Mouse (Mus musculus) stomach, embryonic 14.5 days (tissue): ENCODE results near the gene Atf1. TPM values are rescaled to one million over a fixed set of nuclear protein-coding genes. Genes with fewer than 3 reads are reported as not detected.
"Not testable (repeated sequence)": the region's sequence is repeated elsewhere in the genome, so short reads cannot be mapped to it uniquely, and the experiment has no call there.

Experiments used
- ATAC-seq: fragments of 200-750 bp; cut with Nextera tagmentation; 2 replicates; pipeline ENCODE4 v1.8.0; 2017; ENCODE audit warnings: low read depth, moderate TSS enrichment; ENCODE audit not compliant: insufficient number of reproducible peaks, insufficient read depth, low FRiP score
- H3K27ac ChIP-seq: fragments of 300-500 bp; sonication (generic); 2 replicates; pipeline ENCODE4 v1.5.1; 2014; ENCODE audit warnings: mild to moderate bottlenecking, low read length, moderate library complexity, mixed read lengths
- H3K27me3 ChIP-seq: fragments of 300-500 bp; sonication (generic); 2 replicates; pipeline ENCODE4 v1.6.1; 2014; ENCODE audit warnings: low read length, control low read depth, mixed read lengths; ENCODE audit not compliant: control insufficient read depth, insufficient read depth
- H3K36me3 ChIP-seq: fragments of 300-500 bp; sonication (generic); 2 replicates; pipeline ENCODE4 v1.6.1; 2014; ENCODE audit warnings: mild to moderate bottlenecking, control low read depth, low read length, moderate library complexity, mixed read lengths; ENCODE audit not compliant: control insufficient read depth, insufficient read depth
- H3K4me1 ChIP-seq: fragments of 300-500 bp; sonication (generic); 2 replicates; pipeline ENCODE4 v1.6.1; 2014; ENCODE audit warnings: low read length, control low read depth, mixed read lengths; ENCODE audit not compliant: control insufficient read depth, insufficient read depth
- H3K4me2 ChIP-seq: fragments of 300-500 bp; sonication (generic); replicated peaks from 2 replicates; pipeline ENCODE4 v1.6.1; 2014; ENCODE audit warnings: low read depth, low read length, control low read depth
- H3K4me3 ChIP-seq: fragments of 300-500 bp; sonication (generic); 2 replicates; pipeline ENCODE4 v1.5.1; 2014; ENCODE audit warnings: low read depth, low read length, control low read depth
- H3K9ac ChIP-seq: fragments of 300-500 bp; sonication (generic); replicated peaks from 2 replicates; pipeline ENCODE4 v1.6.1; 2014; ENCODE audit warnings: low read depth, mild to moderate bottlenecking, control low read depth, low read length, moderate library complexity, mixed read lengths
- H3K9me3 ChIP-seq: fragments of 300-500 bp; sonication (generic); 2 replicates; pipeline ENCODE4 v1.6.1; 2016; ENCODE audit warnings: low read depth, low read length, control low read depth; ENCODE audit not compliant: control insufficient read depth
- WGBS: fragments of 180-500 bp; shearing (Covaris S2); extraction: QIAGEN DNeasy Blood & Tissue Kit; methylation state at CpG from one replicate; pipeline ENCODE4 v1.1.7; 2014; 5-methylcytosine and 5-hydroxymethylcytosine counted together
- polyA plus RNA-seq: library from polyadenylated mRNA; unstranded; fragments of >200 nt; fragmentation: Nextera tagmentation; extraction: Ambion mirVana; gene quantifications from 2 replicates; pipeline ENCODE4 v1.2.1, GENCODE M21; 2014

Gene Atf1
- polyA plus RNA-seq, 1 experiment from 2014 or later: 52.6 TPM

DNA sequence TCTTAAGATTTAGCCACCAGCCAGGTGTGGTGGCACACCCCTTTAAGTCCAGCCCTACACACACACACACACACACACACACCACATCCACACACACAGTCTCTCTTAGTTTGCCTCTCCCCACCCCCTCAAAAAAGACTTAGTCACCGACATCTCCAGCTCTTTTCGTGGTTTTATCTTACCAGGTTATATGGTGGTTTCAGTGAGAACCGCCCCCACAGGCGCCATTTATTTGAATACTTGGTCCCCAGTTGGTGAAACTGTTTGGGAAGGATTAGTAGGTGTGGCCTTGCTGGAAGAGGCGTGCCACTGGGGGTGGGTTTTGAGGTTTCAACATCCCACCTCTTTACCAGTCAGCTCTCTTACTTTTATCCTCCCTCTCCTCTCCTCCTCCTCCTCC is 70.2 kb downstream of the Atf1 start:
- Histone ChIP-seq H3K27me3 (no peaks in the 10 kb centered on the region), H3K9ac (no peak overlapping the region)
- WGBS: 86% methylated on average over 5 of the region's 5 CpGs

DNA sequence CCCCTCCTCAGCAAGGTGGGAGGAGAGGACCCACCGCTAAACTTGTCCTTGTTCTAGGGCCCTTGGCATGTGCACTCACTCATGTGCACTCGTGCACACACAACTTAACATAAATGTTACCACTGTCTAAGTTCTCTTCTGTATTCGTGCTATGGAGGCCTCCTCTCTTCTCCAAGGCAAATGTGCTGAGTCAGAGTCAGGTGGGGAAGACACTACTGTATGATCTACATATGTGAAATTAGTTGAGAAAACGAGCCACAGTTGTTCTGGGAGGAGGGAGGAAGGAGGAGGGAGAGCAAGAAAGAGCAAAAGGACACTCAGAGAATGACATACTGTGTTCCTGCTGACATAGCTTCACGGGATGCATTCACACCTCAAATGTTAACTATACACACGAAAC is 72.9 kb downstream of the Atf1 start:
- no peaks in the 10 kb centered on the region for H3K9me3 ChIP-seq
- H3K4me2 ChIP-seq: no peak overlapping the region
- no peak overlapping the region for H3K9ac ChIP-seq
- no peak overlapping the region for H3K27ac ChIP-seq
- H3K4me1 ChIP-seq: peaks cover 9% of the 10 kb centered on the region; the same call in 1 of the 2 replicates
- WGBS: 74% methylated on average over 6 of the region's 6 CpGs
- H3K27me3 ChIP-seq: no peaks in the 10 kb centered on the region
- no peak overlapping the region for H3K4me3 ChIP-seq
- no peaks in the 10 kb centered on the region for H3K36me3 ChIP-seq
- no peak for ATAC-seq

More for the DNA sequence above, 70.2 kb downstream of the Atf1 start:
- no peak overlapping the region for H3K4me2 ChIP-seq
- no peak overlapping the region for H3K27ac ChIP-seq
- H3K36me3 ChIP-seq: no peaks in the 10 kb centered on the region
- H3K9me3 ChIP-seq: no peaks in the 10 kb centered on the region
- no peak overlapping the region for H3K4me3 ChIP-seq
- H3K4me1 ChIP-seq: no peaks in the 10 kb centered on the region
- ATAC-seq: no peak

- WGBS: 84% methylated on average over 15 of the region's 15 CpGs
- ATAC-seq: no peak
- Histone ChIP-seq H3K27me3 (no peaks in the 10 kb centered on the region), H3K36me3 (no peaks in the 10 kb centered on the region), H3K9ac (no peak overlapping the region), H3K27ac (no peak overlapping the region), H3K4me3 (no peak overlapping the region), H3K9me3 (no peaks in the 10 kb centered on the region), H3K4me2 (no peak overlapping the region), H3K4me1 (peaks cover 9% of the 10 kb centered on the region; the same call in 1 of the 2 replicates)
Observed at GRCm38 (mm10) chr15:100301556-100301955, 73.9 kb downstream of the Atf1 start.

GRCm38 (mm10) chr15:100303428-100304018 is 75.9 kb downstream of the Atf1 start:
- H3K27ac ChIP-seq: no peak overlapping the region
- peak overlapping the region; percentile 46 for H3K4me3 ChIP-seq
- no peaks in the 10 kb centered on the region for H3K36me3 ChIP-seq
- peak overlapping the region; percentile 61 for H3K4me2 ChIP-seq
- no peak for ATAC-seq
- H3K9me3 ChIP-seq: no peaks in the 10 kb centered on the region
- H3K9ac ChIP-seq: no peak overlapping the region
- H3K27me3 ChIP-seq: no peaks in the 10 kb centered on the region
- H3K4me1 ChIP-seq: peaks cover 9% of the 10 kb centered on the region; the same call in 1 of the 2 replicates
- 45% methylated on average over 8 of the region's 8 CpGs for WGBS

- H3K9ac ChIP-seq: peak within 1 kb of the TSS; percentile 45
- peaks cover 9% of the 10 kb centered on the region; the same call in 1 of the 2 replicates for H3K4me1 ChIP-seq
- no peaks in the 10 kb centered on the region for H3K36me3 ChIP-seq
- H3K4me2 ChIP-seq: peak within 1 kb of the TSS; percentile 61
- peak; percentile 77; the same call in 1 of the 2 replicates for ATAC-seq
- peak within 1 kb of the TSS; percentile 84 for H3K27ac ChIP-seq
- WGBS: 2% methylated on average over 22 of the region's 30 CpGs
- no peaks in the 10 kb centered on the region for H3K27me3 ChIP-seq
- no peaks in the 10 kb centered on the region for H3K9me3 ChIP-seq
- H3K4me3 ChIP-seq: peak within 1 kb of the TSS; percentile 46
Observed at GRCm38 (mm10) chr15:100304019-100304991, 76.7 kb downstream of the Atf1 start, which contains the start of gene Mettl7a1. Gene Mettl7a1, plus strand, starts transcription at chr15:100304140.

GRCm38 (mm10) chr15:100306201-100306600 is 78.6 kb downstream of the Atf1 start:
- ATAC-seq: no peak
- Histone ChIP-seq H3K4me1 (peaks cover 9% of the 10 kb centered on the region; the same call in 1 of the 2 replicates), H3K9ac (no peak overlapping the region), H3K9me3 (no peaks in the 10 kb centered on the region), H3K27ac (no peak overlapping the region), H3K4me2 (no peak overlapping the region; the same call in 1 of the 2 replicates), H3K27me3 (no peaks in the 10 kb centered on the region), H3K4me3 (no peak overlapping the region), H3K36me3 (no peaks in the 10 kb centered on the region)
- WGBS: 67% methylated on average over 2 of the region's 2 CpGs

- 27% methylated on average over 9 of the region's 11 CpGs for WGBS
Observed at GRCm38 (mm10) chr15:100307438-100308096, 79.9 kb downstream of the Atf1 start.

More at GRCm38 (mm10) chr15:100307438-100308096, 79.9 kb downstream of the Atf1 start:
- H3K27me3 ChIP-seq, H3K4me3 ChIP-seq, H3K36me3 ChIP-seq, H3K27ac ChIP-seq, H3K4me2 ChIP-seq, H3K9ac ChIP-seq, H3K9me3 ChIP-seq: not testable (repeated sequence)
- ATAC-seq: peak; percentile 34; the same call in 1 of the 2 replicates
- H3K4me1 ChIP-seq: peaks cover 13% of the 10 kb centered on the region; the same call in 1 of the 2 replicates
